Mouse (Mus musculus) activated CD4-positive, CD25-positive, alpha-beta regulatory T cell, adult 4 months (primary cell): Measurements from ENCODE around the gene Fgfr3. TPM values are rescaled to one million over a fixed set of nuclear protein-coding genes. Genes with fewer than 3 reads are reported as not detected.

Experiments used
- ATAC-seq: one replicate; pipeline ENCODE4 v1.8.0; 2017
- polyA plus RNA-seq, 2 experiments: library from polyadenylated mRNA; unstranded; fragments of 100-300 nt; shearing (Covaris generic); gene quantifications; one replicate each; pipeline ENCODE4 v1.2.1; 2017

Fgfr3 gene
- polyA plus RNA-seq, 2 experiments from 2014 or later, result 0.11 TPM; not detected in 1

- ATAC-seq, result no peak
Observed at GRCm38 (mm10) chr5:33730516-33730915, 9.0 kb downstream of the Fgfr3 start.

GRCm38 (mm10) chr5:33731051-33731450 lies 9.6 kb downstream of the Fgfr3 start:
- no peak for ATAC-seq

GRCm38 (mm10) chr5:33733837-33734236 lies 12.4 kb downstream of the Fgfr3 start:
- ATAC-seq, result no peak

- no peak for ATAC-seq
Observed at GRCm38 (mm10) chr5:33735412-33736092, 14.1 kb downstream of the Fgfr3 start.

GRCm38 (mm10) chr5:33736230-33736629 lies 14.8 kb downstream of the Fgfr3 start:
- ATAC-seq, result no peak

- no peak for ATAC-seq
Observed at GRCm38 (mm10) chr5:33737903-33738321, 16.4 kb downstream of the Fgfr3 start.

GRCm38 (mm10) chr5:33738341-33738740 lies 16.9 kb downstream of the Fgfr3 start:
- no peak for ATAC-seq

GRCm38 (mm10) chr5:33740548-33740947 lies 19.1 kb downstream of the Fgfr3 start:
- ATAC-seq, result no peak

- ATAC-seq, result no peak
Observed at GRCm38 (mm10) chr5:33743481-33743880, 22.0 kb downstream of the Fgfr3 start.

GRCm38 (mm10) chr5:33777195-33777594 lies 55.7 kb downstream of the Fgfr3 start:
- no peak for ATAC-seq

GRCm38 (mm10) chr5:33781964-33782344 lies 60.5 kb downstream of the Fgfr3 start:
- no peak for ATAC-seq

GRCm38 (mm10) chr5:33782345-33782998 lies 61.0 kb downstream of the Fgfr3 start, which contains the start of gene Letm1:
Gene Letm1 (minus strand): TSS chr5:33782817.
- peak; percentile 97 for ATAC-seq

GRCm38 (mm10) chr5:33782999-33783390 lies 61.5 kb downstream of the Fgfr3 start:
- ATAC-seq, result no peak

Other genes with a start within 250 kb of the Fgfr3 start
- gene Fam53a, start 92.0 kb upstream of the Fgfr3 start, polyA plus RNA-seq, result 10 to 100 TPM; 23.2 to 28.0 TPM
- gene Gm9903, start 91.7 kb upstream of the Fgfr3 start, polyA plus RNA-seq, result under 1 TPM; 0.62 to 0.64 TPM
- gene Slbp, start 69.1 kb upstream of the Fgfr3 start, polyA plus RNA-seq, result 100 to 1,000 TPM; 182 to 187 TPM
- 10 to 100 TPM; 51.6 to 56.2 TPM for gene Tacc3, start 63.5 kb upstream of the Fgfr3 start, polyA plus RNA-seq
- gene Tmem129, start 63.3 kb upstream of the Fgfr3 start, polyA plus RNA-seq, result 10 to 100 TPM; 26.9 to 27.1 TPM
- 10 to 100 TPM; 18.0 to 22.2 TPM for gene Letm1, start 61.1 kb downstream of the Fgfr3 start, polyA plus RNA-seq
- 10 to 100 TPM; 17.2 to 17.8 TPM for gene Nsd2, start 99.1 kb downstream of the Fgfr3 start, polyA plus RNA-seq
- gene Nelfa, start 214.7 kb downstream of the Fgfr3 start, polyA plus RNA-seq, result 10 to 100 TPM; 34.5 to 42.9 TPM